Mouse (Mus musculus) testis, adult 2 months (tissue): ENCODE results near the gene Tpcn2.

ENCODE experiments used
- CTCF ChIP-seq: fragments of 200-500 bp; IDR thresholded peaks from 2 replicates; pipeline ENCODE4 v1.5.1; 2012; ENCODE audit warnings: low read depth, mild to moderate bottlenecking, inconsistent platforms, low read length, moderate library complexity; ENCODE audit not compliant: control insufficient read depth, insufficient read depth, insufficient replicate concordance
- POLR2A ChIP-seq: fragments of 200-500 bp; IDR thresholded peaks from 2 replicates; pipeline ENCODE4 v1.6.1; 2012; ENCODE audit warnings: low read depth, mild to moderate bottlenecking, inconsistent platforms, low read length, moderate library complexity; ENCODE audit not compliant: control insufficient read depth

- TF ChIP-seq CTCF, result no peak
- TF ChIP-seq POLR2A, result no peak
Measured at GRCm38 (mm10) chr7:145231659-145232058, 52.2 kb downstream of the Tpcn2 start.
